Mouse (Mus musculus) CH12.LX (cell line): ENCODE data around the gene Polr1b. TPM values are rescaled to one million over a fixed set of nuclear protein-coding genes. Genes with fewer than 3 reads are reported as not detected.

ENCODE experiments used
- DNase-seq: peaks from one replicate; pipeline ENCODE4 v3.0.0-alpha.2; 2013; ENCODE audit errors: extremely low read depth
- H3K27ac ChIP-seq: 2 replicates; pipeline ENCODE4 v1.5.1; 2012; ENCODE audit warnings: low read depth, mild to moderate bottlenecking, control low read depth, moderate library complexity; ENCODE audit not compliant: insufficient read depth
- H3K27me3 ChIP-seq: replicated peaks from 2 replicates; pipeline ENCODE3; 2012; ENCODE audit warnings: inconsistent platforms
- H3K36me3 ChIP-seq, 2 experiments: replicated peaks in 1 of 2; 2 replicates each; pipeline versions ENCODE3 to v1.6.1; 2012; ENCODE audit warnings: inconsistent platforms in 1 of 2, low read length in 1 of 2, mild to moderate bottlenecking in 1 of 2, mixed read lengths in 1 of 2, moderate library complexity in 1 of 2; ENCODE audit not compliant: control insufficient read depth in 1 of 2, insufficient read depth in 1 of 2
- H3K4me1 ChIP-seq, 2 experiments: 2 replicates each; pipeline ENCODE4 v1.6.1; 2012; ENCODE audit warnings: inconsistent platforms in 1 of 2, moderate library complexity in 1 of 2; ENCODE audit not compliant: insufficient read depth in 2 of 2, control insufficient read depth in 1 of 2
- H3K4me2 ChIP-seq: 2 replicates; pipeline ENCODE4 v1.6.1; 2012; ENCODE audit warnings: low read depth, mild to moderate bottlenecking, control low read depth; ENCODE audit not compliant: poor library complexity, insufficient read depth, severe bottlenecking
- H3K4me3 ChIP-seq, 3 experiments: fragments of 150-350 bp in 1 of 3; sonication (generic) in 1 of 3; replicated peaks in 1 of 3; 2 replicates each; pipeline versions ENCODE3 to v1.5.1; 2011 to 2012; ENCODE audit warnings: low read depth in 2 of 3, low read length in 2 of 3, mild to moderate bottlenecking in 2 of 3, moderate library complexity in 2 of 3, control low read depth in 1 of 3, improper control_type of control experiment in 1 of 3, inconsistent platforms in 1 of 3, mixed read lengths in 1 of 3; ENCODE audit not compliant: poor library complexity in 1 of 3
- H3K79me2 ChIP-seq: replicated peaks from 2 replicates; pipeline ENCODE4 v1.6.1; 2012; ENCODE audit warnings: mild to moderate bottlenecking, moderate library complexity; ENCODE audit not compliant: control insufficient read depth, poor library complexity, insufficient read depth, severe bottlenecking; ENCODE audit errors: extremely low read depth
- H3K9ac ChIP-seq: 2 replicates; pipeline ENCODE4 v1.6.1; 2012; ENCODE audit warnings: low read depth, mild to moderate bottlenecking, control low read depth, moderate library complexity; ENCODE audit not compliant: insufficient read depth
- H3K9me3 ChIP-seq: replicated peaks from 2 replicates; pipeline ENCODE3; 2012; ENCODE audit warnings: low read length, inconsistent platforms, mixed read lengths
- CHD2 ChIP-seq: IDR thresholded peaks from 2 replicates; pipeline ENCODE4 v1.6.1; 2011; ENCODE audit warnings: low read length, improper control_type of control experiment
- ELF1 ChIP-seq: IDR thresholded peaks from 2 replicates; pipeline ENCODE4 v1.6.1; 2014; ENCODE audit warnings: low read depth, mild to moderate bottlenecking, inconsistent platforms, low read length, improper control_type of control experiment
- EP300 ChIP-seq: IDR thresholded peaks from 2 replicates; pipeline ENCODE4 v1.6.1; 2011; ENCODE audit warnings: low read length, improper control_type of control experiment
- ETS1 ChIP-seq: conservative IDR thresholded peaks from 2 replicates; pipeline ENCODE4 v1.6.1; 2012; ENCODE audit warnings: low read depth, mild to moderate bottlenecking, inconsistent platforms, low read length, improper control_type of control experiment, moderate library complexity
- GABPA ChIP-seq: IDR thresholded peaks from 2 replicates; pipeline ENCODE4 v1.6.1; 2012; ENCODE audit warnings: low read depth, low read length, improper control_type of control experiment, inconsistent platforms; ENCODE audit not compliant: insufficient replicate concordance
- JUN ChIP-seq: IDR thresholded peaks from 2 replicates; pipeline ENCODE4 v1.6.1; 2011; ENCODE audit warnings: low read depth, mild to moderate bottlenecking, low read length, improper control_type of control experiment, moderate library complexity; ENCODE audit not compliant: insufficient read depth
- MAFK ChIP-seq: IDR thresholded peaks from 2 replicates; pipeline ENCODE4 v1.6.1; 2011; ENCODE audit warnings: low read length, improper control_type of control experiment; ENCODE audit not compliant: insufficient replicate concordance
- MAX ChIP-seq: IDR thresholded peaks from 2 replicates; pipeline ENCODE4 v1.6.1; 2011; ENCODE audit warnings: low read length, improper control_type of control experiment
- MEF2A ChIP-seq: IDR thresholded peaks from 2 replicates; pipeline ENCODE4 v1.6.1; 2014; ENCODE audit warnings: low read depth, mild to moderate bottlenecking, inconsistent platforms, low read length, improper control_type of control experiment, borderline replicate concordance
- MYC ChIP-seq: IDR thresholded peaks from 2 replicates; pipeline ENCODE4 v1.6.1; 2011; ENCODE audit warnings: low read depth, mild to moderate bottlenecking, improper control_type of control experiment, low read length
- NELFE ChIP-seq: IDR thresholded peaks from 2 replicates; pipeline ENCODE4 v1.6.1; 2011; ENCODE audit warnings: low read depth, low read length, improper control_type of control experiment
- RAD21 ChIP-seq: IDR thresholded peaks from 2 replicates; pipeline ENCODE4 v1.6.1; 2011; ENCODE audit warnings: low read depth, mild to moderate bottlenecking, low read length, improper control_type of control experiment, moderate library complexity
- RCOR1 ChIP-seq: conservative IDR thresholded peaks from 2 replicates; pipeline ENCODE4 v1.6.1; 2012; ENCODE audit warnings: low read depth, mild to moderate bottlenecking, inconsistent platforms, low read length, improper control_type of control experiment
- SIN3A ChIP-seq: IDR thresholded peaks from 2 replicates; pipeline ENCODE4 v1.6.1; 2012; ENCODE audit warnings: low read length, improper control_type of control experiment, inconsistent platforms
- SMC3 ChIP-seq: IDR thresholded peaks from 2 replicates; pipeline ENCODE4 v1.6.1; 2011; ENCODE audit warnings: low read depth, low read length, improper control_type of control experiment
- TCF12 ChIP-seq: IDR thresholded peaks from 2 replicates; pipeline ENCODE4 v1.6.1; 2014; ENCODE audit warnings: low read depth, mild to moderate bottlenecking, inconsistent platforms, low read length, improper control_type of control experiment
- UBTF ChIP-seq: IDR thresholded peaks from 2 replicates; pipeline ENCODE4 v1.6.1; 2012; ENCODE audit warnings: low read depth, mild to moderate bottlenecking, inconsistent platforms, low read length, improper control_type of control experiment, moderate library complexity
- USF1 ChIP-seq: IDR thresholded peaks from 2 replicates; pipeline ENCODE4 v1.6.1; 2014; ENCODE audit warnings: low read depth, mild to moderate bottlenecking, inconsistent platforms, low read length, improper control_type of control experiment
- ZMIZ1 ChIP-seq: IDR thresholded peaks from 2 replicates; pipeline ENCODE4 v1.6.1; 2012; ENCODE audit warnings: low read depth, mild to moderate bottlenecking, inconsistent platforms, low read length, improper control_type of control experiment
- dilution Hi-C: fragments of 300-500 bp; cut with MboI; formaldehyde crosslinking; loops from 2 replicates; pipeline ENCODE4 v1.14.3; 2020; ENCODE audit warnings: low sequenced_read_pairs; ENCODE audit not compliant: extremely low pct_unique_long_range_greater_than_20kb, extremely low pct_ligation_motif_present
- in situ Hi-C: fragments of 300-500 bp; cut with MboI; formaldehyde crosslinking; loops from 3 replicates; pipeline ENCODE4 v1.14.3; 2019; ENCODE audit warnings: low sequenced_read_pairs, low pct_ligation_motif_present, low pct_unique_long_range_greater_than_20kb, mixed read lengths
- polyA plus RNA-seq: library from polyadenylated mRNA; unstranded; fragments of >175 nt; gene quantifications from 2 replicates; pipeline ENCODE4 v1.2.1, GENCODE M21; 2012; ENCODE audit warnings: low read depth; ENCODE audit not compliant: insufficient read length
- total RNA-seq, 2 experiments: library from RNA; depleted of rRNA; stranded (reverse); fragments of 300-350 nt in 1 of 2; fragments of >200 nt in 1 of 2; gene quantifications; 2 replicates each; pipeline ENCODE4 v1.2.3; 2012 to 2014

The Polr1b gene
- total and polyA plus RNA-seq, 3 experiments, result 68.0 to 83.1 (median 70.5) TPM

GRCm38 (mm10) chr2:129057920-129058361 is 42.9 kb upstream of the Polr1b start:
- H3K36me3 ChIP-seq, result no peaks in the 10 kb centered on the region
- dilution Hi-C loops, result no loop called here
- H3K27me3 ChIP-seq, result no peaks in the 10 kb centered on the region
- H3K4me3 ChIP-seq, result no peak overlapping the region
- no peak overlapping the region for H3K27ac ChIP-seq
- DNase-seq, result no peak
- TF ChIP-seq CHD2 (no peak), TCF12 (no peak), SMC3 (no peak), SIN3A (no peak), ZMIZ1 (no peak), ETS1 (no peak)
- no peaks in the 10 kb centered on the region for H3K79me2 ChIP-seq
- H3K4me1 ChIP-seq, result no peaks in the 10 kb centered on the region
- H3K4me2 ChIP-seq, result no peak overlapping the region
- in situ Hi-C loops, result no loop called here
- peaks cover 5% of the 10 kb centered on the region for H3K9me3 ChIP-seq
- no peak overlapping the region for H3K9ac ChIP-seq

GRCm38 (mm10) chr2:129061456-129062059 is 39.2 kb upstream of the Polr1b start:
- no peaks in the 10 kb centered on the region for H3K36me3 ChIP-seq
- no peaks in the 10 kb centered on the region for H3K79me2 ChIP-seq
- peaks cover 0 to 4% of the 10 kb centered on the region in 2 experiments; a peak in 2 of 4 replicates for H3K4me1 ChIP-seq
- no peak overlapping the region for H3K9ac ChIP-seq
- H3K27ac ChIP-seq, result no peak overlapping the region
- peaks cover 4% of the 10 kb centered on the region for H3K27me3 ChIP-seq
- TF ChIP-seq MAX (no peak), UBTF (no peak), MYC (no peak), TCF12 (no peak), ZMIZ1 (no peak), MAFK (no peak), MEF2A (no peak), SMC3 (no peak), SIN3A (no peak), USF1 (no peak), ELF1 (no peak), RAD21 (no peak), NELFE (no peak), EP300 (no peak), RCOR1 (no peak), GABPA (no peak), JUN (no peak)
- dilution Hi-C loops, result no loop called here
- no peak overlapping the region for H3K4me2 ChIP-seq
- no peak for DNase-seq
- H3K4me3 ChIP-seq, result no peak overlapping the region
- H3K9me3 ChIP-seq, result peaks cover under 1% of the 10 kb centered on the region
- in situ Hi-C loops, result no loop called here
